Mouse (Mus musculus) myocyte (in vitro differentiated cells): ENCODE data around the gene Smarcc1. TPM values are rescaled to one million over a fixed set of nuclear protein-coding genes. Genes with fewer than 3 reads are reported as not detected.
A peak's percentile ranks its signal among the peaks of the same experiment; 100 is the strongest.

ENCODE experiments used
- H3K27me3 ChIP-seq: one replicate; pipeline ENCODE4 v1.6.1; 2011; ENCODE audit not compliant: control insufficient read depth, insufficient read depth, insufficient read length
- H3K36me3 ChIP-seq: one replicate; pipeline ENCODE4 v1.6.1; 2011; ENCODE audit not compliant: control insufficient read depth, insufficient read depth
- H3K4me2 ChIP-seq: one replicate; pipeline ENCODE4 v1.6.1; 2011; ENCODE audit warnings: low read depth, control low read depth
- H3K4me3 ChIP-seq: one replicate; pipeline ENCODE4 v1.5.1; 2011; ENCODE audit warnings: mild to moderate bottlenecking, control low read depth, moderate library complexity
- H3K79me2 ChIP-seq: one replicate; pipeline ENCODE4 v1.6.1; 2011; ENCODE audit not compliant: control insufficient read depth, insufficient read depth
- H3ac ChIP-seq: one replicate; pipeline ENCODE4 v1.6.1; 2011; ENCODE audit not compliant: control insufficient read depth, insufficient read length
- CEBPB ChIP-seq: IDR thresholded peaks from 2 replicates; pipeline ENCODE4 v1.6.1; 2011; ENCODE audit warnings: mild to moderate bottlenecking, moderate library complexity; ENCODE audit not compliant: poor library complexity, insufficient read depth, severe bottlenecking
- E2F4 ChIP-seq: IDR thresholded peaks from one replicate; pipeline ENCODE4 v1.6.1; 2011; ENCODE audit warnings: mild to moderate bottlenecking, control low read depth, moderate library complexity; ENCODE audit not compliant: insufficient read depth
- MAX ChIP-seq: IDR thresholded peaks from one replicate; pipeline ENCODE4 v1.6.1; 2011; ENCODE audit warnings: low read depth, mild to moderate bottlenecking, control low read depth
- MYOD1 ChIP-seq, 3 experiments: IDR thresholded peaks; one replicate each; pipeline ENCODE4 v1.6.1; 2011; ENCODE audit warnings: control low read depth in 2 of 3, low read depth in 2 of 3, mild to moderate bottlenecking in 2 of 3, moderate library complexity in 1 of 3; ENCODE audit not compliant: insufficient read length in 2 of 3, control insufficient read depth in 1 of 3
- MYOG ChIP-seq, 3 experiments: IDR thresholded peaks; one replicate each; pipeline ENCODE4 v1.6.1; 2011; ENCODE audit warnings: control low read depth in 2 of 3, low read depth in 2 of 3, mild to moderate bottlenecking in 2 of 3; ENCODE audit not compliant: insufficient read length in 2 of 3, control insufficient read depth in 1 of 3, insufficient read depth in 1 of 3
- POLR2A ChIP-seq: IDR thresholded peaks from one replicate; pipeline ENCODE4 v1.6.1; 2011; ENCODE audit warnings: low read depth, mild to moderate bottlenecking, control low read depth, moderate library complexity; ENCODE audit not compliant: insufficient read length
- POLR2AphosphoS2 ChIP-seq: IDR thresholded peaks from one replicate; pipeline ENCODE4 v1.6.1; 2011; ENCODE audit warnings: low read depth, control low read depth; ENCODE audit not compliant: insufficient read length
- REST ChIP-seq: IDR thresholded peaks from one replicate; pipeline ENCODE4 v1.6.1; 2011; ENCODE audit warnings: mild to moderate bottlenecking, control low read depth, moderate library complexity; ENCODE audit not compliant: insufficient read depth, insufficient read length
- SRF ChIP-seq: IDR thresholded peaks from one replicate; pipeline ENCODE4 v1.6.1; 2011; ENCODE audit warnings: low read depth; ENCODE audit not compliant: control insufficient read depth, insufficient read length
- TCF12 ChIP-seq: IDR thresholded peaks from one replicate; pipeline ENCODE4 v1.6.1; 2011; ENCODE audit warnings: mild to moderate bottlenecking, control low read depth; ENCODE audit not compliant: poor library complexity, insufficient read depth, severe bottlenecking
- TCF3 ChIP-seq: IDR thresholded peaks from one replicate; pipeline ENCODE4 v1.6.1; 2011; ENCODE audit warnings: low read depth, control low read depth; ENCODE audit not compliant: insufficient read length
- USF1 ChIP-seq: IDR thresholded peaks from one replicate; pipeline ENCODE4 v1.6.1; 2011; ENCODE audit warnings: low read depth, mild to moderate bottlenecking, control low read depth, moderate library complexity
- polyA plus RNA-seq: library from polyadenylated mRNA; unstranded; fragments of >200 nt; fragmentation: generic; extraction: Trizol; gene quantifications from one replicate; pipeline ENCODE4 v1.2.1, GENCODE M21; 2012; ENCODE audit warnings: missing spikeins

Smarcc1 gene
- polyA plus RNA-seq, 1 experiment = 29.5 TPM

- peaks cover 66% of the 10 kb centered on the region for H3K36me3 ChIP-seq
- H3K27me3 ChIP-seq = no peaks in the 10 kb centered on the region
- no peaks in the 10 kb centered on the region for H3K79me2 ChIP-seq
- peak overlapping the region; percentile 3 for H3K4me2 ChIP-seq
- H3ac ChIP-seq = no peak overlapping the region
- no peak overlapping the region for H3K4me3 ChIP-seq
- TF ChIP-seq MAX = no peak
- TF ChIP-seq MYOG (IDR thresholded peaks at IDR 0.05; ENCODE audit: control insufficient read depth in 1 of 3, insufficient read depth in 1 of 3, insufficient read length in 2 of 3, low read depth in 2 of 3) = peak in 2 of 3 experiments; percentile 41 to 81
- TF ChIP-seq TCF12 = peak; percentile 21
- peak in 2 of 3 experiments; percentile 70 to 78 for TF ChIP-seq MYOD1 (IDR thresholded peaks at IDR 0.05; ENCODE audit: control insufficient read depth in 1 of 3, insufficient read length in 2 of 3, low read depth in 2 of 3)
Measured at GRCm38 (mm10) chr9:110205526-110206404, 88.3 kb downstream of the Smarcc1 start.

GRCm38 (mm10) chr9:110206437-110206836 lies 88.9 kb downstream of the Smarcc1 start:
- peaks cover 68% of the 10 kb centered on the region for H3K36me3 ChIP-seq
- H3K79me2 ChIP-seq = no peaks in the 10 kb centered on the region
- H3K27me3 ChIP-seq = no peaks in the 10 kb centered on the region
- H3K4me3 ChIP-seq = no peak overlapping the region
- H3ac ChIP-seq = no peak overlapping the region
- no peak overlapping the region for H3K4me2 ChIP-seq
- no peak for TF ChIP-seq TCF3
- TF ChIP-seq SRF = no peak
- no peak for TF ChIP-seq MYOG (IDR thresholded peaks at IDR 0.05; ENCODE audit: control insufficient read depth in 1 of 3, insufficient read depth in 1 of 3, insufficient read length in 2 of 3, low read depth in 2 of 3)
- TF ChIP-seq TCF12 = no peak
- no peak for TF ChIP-seq E2F4

- TF ChIP-seq SRF (no peak), TCF12 (no peak), POLR2A (no peak), POLR2AphosphoS2 (no peak), E2F4 (no peak), MAX (no peak), REST (no peak), CEBPB (no peak), MYOG (IDR thresholded peaks at IDR 0.05; ENCODE audit: control insufficient read depth in 1 of 3, insufficient read depth in 1 of 3, insufficient read length in 2 of 3, low read depth in 2 of 3) (no peak), MYOD1 (IDR thresholded peaks at IDR 0.05; ENCODE audit: control insufficient read depth in 1 of 3, insufficient read length in 2 of 3, low read depth in 2 of 3) (no peak), TCF3 (no peak), USF1 (no peak)
- Histone ChIP-seq H3K4me2 (no peak overlapping the region), H3K27me3 (no peaks in the 10 kb centered on the region), H3K79me2 (no peaks in the 10 kb centered on the region), H3ac (no peak overlapping the region), H3K4me3 (no peak overlapping the region), H3K36me3 (peaks cover 66% of the 10 kb centered on the region)
Measured at GRCm38 (mm10) chr9:110208265-110208664, 90.8 kb downstream of the Smarcc1 start.

- TF ChIP-seq E2F4 (no peak), TCF12 (no peak), MYOD1 (IDR thresholded peaks at IDR 0.05; ENCODE audit: control insufficient read depth in 1 of 3, insufficient read length in 2 of 3, low read depth in 2 of 3) (no peak), CEBPB (no peak), USF1 (no peak), TCF3 (no peak), MAX (no peak), SRF (no peak), MYOG (IDR thresholded peaks at IDR 0.05; ENCODE audit: control insufficient read depth in 1 of 3, insufficient read depth in 1 of 3, insufficient read length in 2 of 3, low read depth in 2 of 3) (no peak), POLR2AphosphoS2 (no peak), POLR2A (no peak), REST (no peak)
- peaks cover 71% of the 10 kb centered on the region for H3K36me3 ChIP-seq
- H3ac ChIP-seq = no peak overlapping the region
- no peaks in the 10 kb centered on the region for H3K79me2 ChIP-seq
- no peak overlapping the region for H3K4me3 ChIP-seq
- H3K4me2 ChIP-seq = no peak overlapping the region
- no peaks in the 10 kb centered on the region for H3K27me3 ChIP-seq
Measured at GRCm38 (mm10) chr9:110208967-110209366, 91.5 kb downstream of the Smarcc1 start.

- no peak overlapping the region for H3ac ChIP-seq
- TF ChIP-seq POLR2A = no peak
- TF ChIP-seq USF1 = no peak
- TF ChIP-seq TCF12 = no peak
- no peak for TF ChIP-seq MYOD1 (IDR thresholded peaks at IDR 0.05; ENCODE audit: control insufficient read depth in 1 of 3, insufficient read length in 2 of 3, low read depth in 2 of 3)
- no peak for TF ChIP-seq MAX
- no peak for TF ChIP-seq E2F4
Measured at GRCm38 (mm10) chr9:110224273-110224672, 106.8 kb downstream of the Smarcc1 start.

More at GRCm38 (mm10) chr9:110224273-110224672, 106.8 kb downstream of the Smarcc1 start:
- Histone ChIP-seq H3K79me2 (no peaks in the 10 kb centered on the region), H3K36me3 (peaks cover 35% of the 10 kb centered on the region), H3K27me3 (no peaks in the 10 kb centered on the region), H3K4me3 (no peak overlapping the region), H3K4me2 (no peak overlapping the region)
